Mouse (Mus musculus) stomach, postnatal 0 days (tissue): ENCODE measurements at regions not wholly inside any gene's neighbourhood (a gene's known extent, or its start where the extent isn't known, plus 50 kb on each side); places are given as distances from the start of the nearest gene placed in this dataset.

Experiments used
- CTCF ChIP-seq: IDR thresholded peaks from 2 replicates; pipeline ENCODE4 v1.5.1; 2016; ENCODE audit warnings: antibody characterized with exemption, low read depth, mild to moderate bottlenecking, moderate library complexity
- EP300 ChIP-seq: optimal IDR thresholded peaks from 2 replicates; pipeline ENCODE3; 2016; ENCODE audit warnings: antibody characterized with exemption

GRCm38 (mm10) chr9:41741500-41741899 is 382.6 kb downstream of the Sorl1 start:
- no peak for TF ChIP-seq CTCF
- no peak for TF ChIP-seq EP300
